Mouse (Mus musculus): ENCODE results near the gene Kcnj8.
"Not testable (repeated sequence)": the region's sequence is repeated elsewhere in the genome, so short reads cannot be mapped to it uniquely, and the experiment has no call there.

Kcnj8 gene

DNA sequence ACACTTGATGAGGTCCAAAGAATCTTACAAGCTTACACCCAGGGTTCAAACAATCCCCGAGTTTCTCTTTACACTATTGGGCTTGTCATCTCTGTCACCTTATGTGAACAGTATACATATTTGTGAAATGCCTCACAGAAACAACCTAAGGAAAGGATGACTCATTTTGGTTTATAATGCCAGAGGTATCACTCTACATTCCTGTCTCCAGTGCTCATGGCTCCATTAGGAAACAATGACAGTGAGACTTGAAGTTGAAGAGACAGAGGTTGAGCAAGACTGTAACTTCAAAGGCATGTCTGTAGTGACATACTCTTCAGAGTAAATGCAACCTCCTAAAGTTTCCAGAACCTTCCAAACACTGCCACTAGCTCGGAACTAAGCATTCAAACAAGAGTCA, 23.0 kb downstream of the Kcnj8 start:
- DNase-seq: no peak

DNA sequence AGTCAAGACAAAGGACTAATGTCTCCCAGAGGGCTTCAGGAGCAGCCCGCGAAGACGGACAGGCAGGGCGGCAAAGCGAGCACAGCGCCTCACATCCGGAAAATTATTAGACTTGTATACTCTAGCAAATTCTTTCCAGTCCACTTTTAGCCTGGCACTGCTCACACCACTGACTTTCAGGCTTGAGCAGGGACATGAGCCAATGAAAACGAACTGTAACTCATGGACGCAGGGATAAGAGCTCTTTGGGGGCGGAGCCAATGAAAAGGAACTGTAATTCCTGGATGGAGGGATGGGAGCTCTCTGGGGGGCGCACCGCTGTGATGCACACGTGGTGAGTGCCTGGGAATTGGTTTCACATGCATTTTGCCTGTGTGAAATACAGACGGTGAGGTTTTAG, 26.3 kb downstream of the Kcnj8 start:
- DNase-seq: no peak

GRCm38 (mm10) chr6:142543648-142544047, 27.8 kb downstream of the Kcnj8 start:
- no peak for DNase-seq

DNA sequence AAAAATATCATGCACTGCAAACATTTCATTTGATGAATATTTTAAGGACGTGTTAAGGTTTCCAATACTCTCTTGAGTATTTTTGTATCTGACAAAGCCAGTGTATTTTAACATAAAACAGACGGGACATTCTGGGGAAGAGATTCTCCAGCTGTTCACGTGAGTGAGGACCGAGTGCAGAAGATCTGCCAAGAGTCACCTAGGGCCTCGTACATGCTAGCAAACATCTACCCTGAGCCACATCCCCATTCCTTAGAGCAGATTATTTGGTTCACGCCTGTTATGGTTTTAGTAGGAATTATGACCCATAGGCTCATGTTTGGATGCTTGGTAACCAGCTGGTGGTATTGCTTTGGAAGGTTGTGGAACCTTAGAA, 28.6 kb downstream of the Kcnj8 start:
- DNase-seq: no peak

- DNase-seq: no peak
Measured at GRCm38 (mm10) chr6:142542082-142542799, 29.2 kb downstream of the Kcnj8 start.

DNA sequence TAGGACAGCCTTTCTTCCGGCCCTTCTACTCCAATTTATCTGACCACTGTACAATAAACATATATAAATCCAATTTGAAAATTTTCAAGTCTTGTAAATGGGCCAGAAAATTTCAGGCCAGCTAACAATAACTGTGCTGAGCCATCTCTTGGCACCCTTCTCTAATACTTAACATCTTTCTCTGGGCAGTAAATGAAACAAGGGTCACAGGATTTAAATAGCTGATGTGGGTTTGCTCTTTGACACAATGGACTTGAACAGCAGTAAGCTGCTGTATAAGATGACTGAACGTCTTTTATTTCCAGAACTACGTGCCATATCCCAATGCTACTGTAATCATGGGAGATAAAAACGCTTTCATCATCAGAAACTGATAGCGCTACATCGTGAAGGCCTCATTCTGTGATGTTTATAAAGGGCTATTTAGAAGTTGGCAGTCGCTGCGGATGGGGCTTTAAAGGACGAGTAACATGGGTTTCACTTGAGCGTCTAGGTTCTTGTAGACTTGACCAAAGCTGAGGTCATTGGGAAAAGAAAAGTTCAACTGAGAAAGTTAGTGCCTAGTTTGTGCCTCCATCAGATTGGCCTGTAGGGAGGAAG, 30.8 kb downstream of the Kcnj8 start:
- no peak for DNase-seq

DNA sequence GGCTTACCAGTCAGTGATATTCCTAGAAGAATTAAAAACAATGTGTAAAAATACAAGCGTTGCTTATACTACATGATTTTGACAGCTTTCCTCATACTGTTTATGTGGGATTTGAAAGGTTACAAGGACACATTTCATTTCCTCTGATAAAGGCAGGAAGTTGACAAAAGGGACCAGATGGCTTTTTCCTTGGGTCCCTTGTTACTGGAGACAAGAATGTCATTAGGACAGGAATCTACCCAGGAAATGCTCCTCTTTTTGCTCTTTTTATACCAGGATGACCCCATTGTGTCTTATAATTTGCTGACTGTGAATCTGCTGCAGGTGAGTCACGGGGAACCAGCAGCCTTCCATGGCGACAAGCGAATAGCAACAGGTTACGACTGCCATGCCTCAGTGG, 31.3 kb downstream of the Kcnj8 start:
- DNase-seq: no peak

GRCm38 (mm10) chr6:142538503-142538902, 32.9 kb downstream of the Kcnj8 start:
- DNase-seq: no peak

GRCm38 (mm10) chr6:142533412-142533811, 38.0 kb downstream of the Kcnj8 start:
- no peak for DNase-seq

DNA sequence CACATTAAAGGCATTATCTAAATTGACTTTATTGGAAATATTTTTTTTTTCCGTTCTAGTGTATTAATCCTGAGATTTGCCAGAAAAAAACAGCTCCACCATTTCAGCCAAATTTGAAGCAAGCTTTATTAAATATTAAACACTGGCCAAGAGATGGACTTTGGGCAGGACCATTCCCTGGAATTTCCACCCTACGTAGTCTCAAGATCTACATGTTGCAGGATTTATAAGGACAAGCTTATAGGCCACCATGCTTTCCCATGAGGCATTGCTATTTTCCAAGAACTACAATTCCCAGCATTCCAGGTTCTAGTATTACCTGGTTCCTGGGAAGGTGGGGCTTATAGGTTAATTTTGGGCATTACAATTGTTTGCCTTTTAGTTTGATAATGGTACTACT, 38.7 kb downstream of the Kcnj8 start:
- no peak for DNase-seq

DNA sequence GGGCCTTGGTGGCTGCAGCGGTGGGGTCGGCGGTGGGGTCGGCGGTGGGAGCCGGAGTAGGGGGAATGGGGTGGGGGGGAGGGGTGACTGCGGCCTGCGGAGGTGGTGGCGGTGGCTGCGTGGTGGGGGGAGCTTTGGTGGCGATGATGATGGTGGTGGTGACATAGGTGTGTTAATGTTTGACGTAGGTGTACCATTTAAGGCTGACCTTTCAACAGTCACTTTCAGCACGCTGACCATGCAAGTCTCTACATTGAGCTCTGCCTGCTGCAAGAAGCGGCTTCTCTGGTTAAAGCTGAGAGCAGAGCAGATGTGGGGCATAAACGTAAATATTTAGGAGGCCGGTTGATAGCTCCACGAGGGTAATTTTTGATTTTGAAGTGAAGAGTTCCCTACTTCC, 39.3 kb downstream of the Kcnj8 start:
- DNase-seq: no peak

GRCm38 (mm10) chr6:142530378-142530777, 41.0 kb downstream of the Kcnj8 start:
- no peak for DNase-seq

DNA sequence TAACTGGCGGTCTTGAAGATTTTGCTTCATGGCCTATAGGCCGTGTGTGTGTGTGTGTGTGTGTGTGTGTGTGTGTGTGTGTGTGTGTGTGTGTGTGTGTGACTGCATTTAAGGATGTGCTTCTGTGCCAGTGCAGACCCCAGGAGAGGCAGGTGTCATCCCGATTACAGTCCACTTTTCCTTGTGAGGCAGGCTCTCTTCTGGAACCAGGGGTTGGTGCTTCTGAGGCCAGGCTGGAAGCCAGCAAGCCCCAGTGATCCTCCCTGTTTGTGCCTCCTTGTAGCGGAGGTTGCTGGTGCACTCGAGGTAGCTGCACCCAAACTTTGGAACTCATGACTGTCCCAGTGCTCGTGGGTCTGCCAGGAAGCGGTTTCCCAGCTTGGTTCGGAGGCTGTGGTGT, 41.7 kb downstream of the Kcnj8 start:
- no peak for DNase-seq

GRCm38 (mm10) chr6:142527931-142528562, 43.4 kb downstream of the Kcnj8 start:
- no peak for DNase-seq

DNA sequence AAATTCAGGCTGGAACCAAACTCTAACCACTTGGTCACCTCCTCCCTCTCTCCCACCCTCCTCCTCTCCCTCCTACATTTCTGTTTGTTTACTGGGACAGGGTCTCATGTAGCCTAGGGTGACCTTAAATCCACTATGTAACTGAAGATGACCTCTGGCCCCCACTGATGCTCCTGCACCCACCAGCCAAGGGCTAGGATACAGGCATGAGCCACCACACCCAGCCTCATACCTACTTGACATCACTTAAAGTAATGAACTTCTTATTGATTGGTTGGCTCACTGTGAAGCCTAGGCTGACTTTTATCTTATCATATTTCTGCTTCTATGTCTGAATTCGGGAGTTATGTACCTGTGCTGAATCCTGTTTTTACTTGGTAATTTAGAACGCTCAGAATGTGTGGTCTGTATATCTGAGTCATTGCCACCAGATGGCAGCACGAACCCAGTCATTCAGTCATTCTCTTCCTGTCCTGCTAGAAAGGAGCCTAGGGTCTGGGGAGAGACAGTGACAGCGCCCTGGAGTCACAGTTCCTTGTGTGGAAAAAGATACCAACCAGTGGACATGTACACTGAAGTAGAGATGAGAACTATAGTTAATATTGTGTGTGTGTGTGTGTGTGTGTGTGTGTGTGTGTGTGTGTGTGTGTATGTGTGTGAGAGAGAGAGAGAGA, 46.6 kb downstream of the Kcnj8 start:
- DNase-seq: peak; percentile 41 to 57

- no peak for DNase-seq
Measured at GRCm38 (mm10) chr6:142521591-142522110, 49.8 kb downstream of the Kcnj8 start.

GRCm38 (mm10) chr6:142519110-142519509, 52.3 kb downstream of the Kcnj8 start:
- DNase-seq: peak in 1 of 2 experiments; percentile 22

DNA sequence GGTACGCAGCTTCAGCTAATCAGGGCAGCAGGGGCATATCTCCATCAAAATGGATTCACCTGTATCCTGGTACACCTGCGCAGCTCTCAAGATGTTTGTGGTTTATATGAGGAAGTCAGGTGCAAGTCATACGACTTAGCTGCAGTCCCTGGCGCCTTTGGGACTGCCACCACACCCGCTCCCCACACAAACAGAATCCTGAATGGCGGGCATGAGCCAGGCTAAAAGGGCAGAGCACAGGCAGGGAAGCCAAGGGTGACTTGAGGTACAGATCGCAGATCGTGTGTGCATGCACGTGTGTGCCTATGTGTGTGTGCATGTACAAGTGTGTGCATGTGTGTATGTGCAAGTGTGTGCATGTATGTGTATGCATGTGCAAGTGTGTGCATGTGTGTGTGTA, 56.0 kb downstream of the Kcnj8 start:
- DNase-seq: not testable (repeated sequence)

DNA sequence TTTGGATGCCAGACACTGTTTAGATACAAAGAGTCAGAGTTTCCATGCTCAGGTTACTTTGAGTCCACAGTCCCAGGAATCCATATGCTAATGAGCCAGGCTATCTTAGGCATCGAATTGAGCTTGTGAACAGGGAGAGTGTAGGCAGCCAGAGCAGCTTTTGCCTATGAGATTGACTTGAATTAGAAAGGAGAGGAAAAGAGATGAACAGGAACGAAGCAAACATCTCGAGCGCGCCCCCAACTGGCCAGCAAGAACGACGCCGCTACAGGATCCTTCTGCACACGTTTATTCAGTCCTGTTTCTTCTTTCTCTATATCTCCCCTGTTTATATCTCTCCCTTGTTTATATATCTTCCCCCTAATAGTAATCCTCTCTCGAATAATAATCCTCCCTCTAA, 56.5 kb downstream of the Kcnj8 start:
- peak; percentile 55 to 62 for DNase-seq
